ENCODE assay signal across 8 mouse cellular contexts in the genomic region with DNA sequence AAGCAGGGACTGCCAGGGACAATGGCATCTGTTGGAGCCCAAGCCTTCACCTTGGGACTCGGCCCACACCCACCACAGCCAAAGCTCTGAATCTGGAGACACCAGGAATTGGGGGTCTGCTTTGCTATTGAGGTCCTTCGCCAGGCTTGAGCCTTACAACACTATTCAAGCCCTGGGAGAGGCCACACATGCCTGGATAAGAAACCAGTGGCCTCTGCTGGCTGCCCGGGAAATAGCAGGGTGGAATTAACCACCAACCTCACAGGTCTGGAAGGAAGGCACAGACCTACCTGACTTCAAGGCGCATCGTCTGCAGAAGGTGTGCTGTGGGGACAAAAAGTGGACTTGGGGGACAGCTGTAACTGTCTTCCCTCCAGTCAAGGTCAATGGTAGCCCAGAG. TPM values are rescaled to one million over a fixed set of nuclear protein-coding genes. Genes with fewer than 3 reads are reported as not detected.
DNase-seq lines count a peak whose midpoint lies in the region; ATAC-seq lines count a peak whose summit lies in the region.

No protein-coding gene starts in this region.

- H3K27ac ChIP-seq in hindbrain, embryonic 14.5 days = no peak overlapping the region
- no peak overlapping the region for H3K27ac ChIP-seq in stomach, embryonic 16.5 days (ENCODE audit: low read length)

- peaks cover 79% of the 10 kb centered on the region for H3K36me3 ChIP-seq in hindbrain, embryonic 14.5 days (replicated peaks; ENCODE audit: control insufficient read depth, insufficient read depth)
- H3K36me3 ChIP-seq in stomach, embryonic 16.5 days (ENCODE audit: control insufficient read depth, insufficient read depth, low read length) = peaks cover 31% of the 10 kb centered on the region

- H3K9ac ChIP-seq in hindbrain, embryonic 14.5 days = no peak overlapping the region
- peak overlapping the region; percentile 46; the same call in 1 of the 2 replicates for H3K9ac ChIP-seq in stomach, embryonic 16.5 days (ENCODE audit: low read length)

- DNase-seq in cerebellum, adult 11-12 months = peak; percentile 56
- no peak for DNase-seq in cerebellum, adult 11 months
- peak; percentile 69 for DNase-seq in adipocyte (ENCODE audit: low spot score)
- DNase-seq in hindbrain, embryonic 14.5 days (ENCODE audit: low spot score) = peak; percentile 63
- DNase-seq in layer of hippocampus, postnatal 10 days (ENCODE audit: low spot score in 2 of 2) = peak; percentile 75 to 84

- no peaks in the 10 kb centered on the region for H3K4me1 ChIP-seq in hindbrain, embryonic 14.5 days (replicated peaks; ENCODE audit: control insufficient read depth, insufficient read depth, low read length)
- no peaks in the 10 kb centered on the region for H3K4me1 ChIP-seq in stomach, embryonic 16.5 days (ENCODE audit: control insufficient read depth, insufficient read depth, low read length)

- 47% methylated on average over 5 of the region's 5 CpGs for WGBS in hindbrain, embryonic 14.5 days
- WGBS in stomach, embryonic 16.5 days = 53% methylated on average over 5 of the region's 5 CpGs

- no peak overlapping the region for H3K4me3 ChIP-seq in hindbrain, embryonic 14.5 days (replicated peaks; ENCODE audit: low read length)
- H3K4me3 ChIP-seq in stomach, embryonic 16.5 days (replicated peaks; ENCODE audit: low read length) = no peak overlapping the region

- no peak overlapping the region for H3K4me2 ChIP-seq in hindbrain, embryonic 14.5 days (replicated peaks)
- 0 out of 2 replicates have a peak overlapping the region, but pooled peaks have one; percentile 10 for H3K4me2 ChIP-seq in stomach, embryonic 16.5 days (ENCODE audit: low read depth, low read length)

- peak; percentile 52; the same call in 1 of the 2 replicates for ATAC-seq in erythroblast, adult 5-6 weeks (replicated peaks; ENCODE audit: low FRiP score, poor library complexity, severe bottlenecking)
- peak; percentile 73 for ATAC-seq in hindbrain, embryonic 14.5 days (ENCODE audit: low FRiP score)
- peak; percentile 45; the same call in 1 of the 2 replicates for ATAC-seq in megakaryocyte, adult 5-6 weeks (ENCODE audit: poor library complexity, severe bottlenecking)
- ATAC-seq in stomach, embryonic 16.5 days (ENCODE audit: insufficient read depth, low FRiP score) = peak; percentile 64; the same call in 1 of the 2 replicates

- no peaks in the 10 kb centered on the region for H3K9me3 ChIP-seq in hindbrain, embryonic 14.5 days (ENCODE audit: control insufficient read depth, low read length)
- H3K9me3 ChIP-seq in stomach, embryonic 16.5 days (replicated peaks; ENCODE audit: control insufficient read depth, low read length) = no peaks in the 10 kb centered on the region

- no peaks in the 10 kb centered on the region for H3K27me3 ChIP-seq in hindbrain, embryonic 14.5 days (ENCODE audit: control insufficient read depth, insufficient read depth, low read length)
- H3K27me3 ChIP-seq in stomach, embryonic 16.5 days (ENCODE audit: control insufficient read depth, insufficient read depth, low read length) = no peaks in the 10 kb centered on the region

RNA-seq across cellular contexts. Expression of gene Traf7, which starts 14.1 kb away (rescaled TPM):
- total RNA-seq in erythroblast, adult 5-6 weeks (2015; ENCODE audit: low replicate concordance) = 11.9 and 13.2 TPM in 2 replicates
- 24.2 and 45.2 TPM in 2 replicates for total RNA-seq in erythroblast, adult 5-6 weeks (2017; ENCODE audit: low replicate concordance)
- 75.0 and 82.8 TPM in 2 replicates for polyA plus RNA-seq in hindbrain, embryonic 14.5 days (2014; fragmentation: Nextera tagmentation; extraction: Ambion mirVana)
- 100 to 1,000 TPM; 110 to 112 TPM for total RNA-seq in layer of hippocampus, postnatal 10 days (2021)
- 46.4 and 48.1 TPM in 2 replicates for total RNA-seq in megakaryocyte, adult 5-6 weeks (2015)
- 81.3 and 82.8 TPM in 2 replicates for total RNA-seq in megakaryocyte, adult 5-6 weeks (2017)
- polyA plus RNA-seq in stomach, embryonic 16.5 days (2015; fragmentation: Nextera tagmentation; extraction: Ambion mirVana) = 80.6 and 104 TPM in 2 replicates

RNA-seq across cellular contexts. Expression of gene Rab26, which starts 20.4 kb away (rescaled TPM):
- total RNA-seq in erythroblast, adult 5-6 weeks (2015; ENCODE audit: low replicate concordance) = not detected in 2 replicates
- not detected in 2 replicates for total RNA-seq in erythroblast, adult 5-6 weeks (2017; ENCODE audit: low replicate concordance)
- 4.2 and 5.6 TPM in 2 replicates for polyA plus RNA-seq in hindbrain, embryonic 14.5 days (2014; fragmentation: Nextera tagmentation; extraction: Ambion mirVana)
- total RNA-seq in layer of hippocampus, postnatal 10 days (2021) = 10 to 100 TPM; 48.9 to 49.0 TPM
- total RNA-seq in megakaryocyte, adult 5-6 weeks (2015) = 0.42 and 0.57 TPM in 2 replicates
- 0.95 and 1.1 TPM in 2 replicates for total RNA-seq in megakaryocyte, adult 5-6 weeks (2017)
- polyA plus RNA-seq in stomach, embryonic 16.5 days (2015; fragmentation: Nextera tagmentation; extraction: Ambion mirVana) = 7.9 and 9.4 TPM in 2 replicates

RNA-seq across cellular contexts. Expression of gene Caskin1, which starts 25.2 kb away (rescaled TPM):
- total RNA-seq in erythroblast, adult 5-6 weeks (2015; ENCODE audit: low replicate concordance) = not detected in 2 replicates
- total RNA-seq in erythroblast, adult 5-6 weeks (2017; ENCODE audit: low replicate concordance) = not detected in 2 replicates
- polyA plus RNA-seq in hindbrain, embryonic 14.5 days (2014; fragmentation: Nextera tagmentation; extraction: Ambion mirVana) = 45.7 and 46.8 TPM in 2 replicates
- total RNA-seq in layer of hippocampus, postnatal 10 days (2021) = 100 to 1,000 TPM; 170 to 175 TPM
- not detected in 2 replicates for total RNA-seq in megakaryocyte, adult 5-6 weeks (2015)
- total RNA-seq in megakaryocyte, adult 5-6 weeks (2017) = not detected in 2 replicates
- 1.5 and 2.3 TPM in 2 replicates for polyA plus RNA-seq in stomach, embryonic 16.5 days (2015; fragmentation: Nextera tagmentation; extraction: Ambion mirVana)

RNA-seq across cellular contexts. Expression of gene Mlst8, which starts 34.7 kb away (rescaled TPM):
- total RNA-seq in erythroblast, adult 5-6 weeks (2015; ENCODE audit: low replicate concordance) = 5.9 and 15.8 TPM in 2 replicates
- total RNA-seq in erythroblast, adult 5-6 weeks (2017; ENCODE audit: low replicate concordance) = 5.5 and 8.2 TPM in 2 replicates
- polyA plus RNA-seq in hindbrain, embryonic 14.5 days (2014; fragmentation: Nextera tagmentation; extraction: Ambion mirVana) = 30.2 and 31.1 TPM in 2 replicates
- 10 to 100 TPM; 29.1 to 30.8 TPM for total RNA-seq in layer of hippocampus, postnatal 10 days (2021)
- 12.5 and 14.6 TPM in 2 replicates for total RNA-seq in megakaryocyte, adult 5-6 weeks (2015)
- 42.3 and 43.2 TPM in 2 replicates for total RNA-seq in megakaryocyte, adult 5-6 weeks (2017)
- polyA plus RNA-seq in stomach, embryonic 16.5 days (2015; fragmentation: Nextera tagmentation; extraction: Ambion mirVana) = 29.0 and 33.6 TPM in 2 replicates

RNA-seq across cellular contexts. Expression of gene Pkd1, which starts 36.0 kb away (rescaled TPM):
- 1.5 and 6.1 TPM in 2 replicates for total RNA-seq in erythroblast, adult 5-6 weeks (2015; ENCODE audit: low replicate concordance)
- total RNA-seq in erythroblast, adult 5-6 weeks (2017; ENCODE audit: low replicate concordance) = 3.8 and 16.2 TPM in 2 replicates
- 28.4 and 30.4 TPM in 2 replicates for polyA plus RNA-seq in hindbrain, embryonic 14.5 days (2014; fragmentation: Nextera tagmentation; extraction: Ambion mirVana)
- total RNA-seq in layer of hippocampus, postnatal 10 days (2021) = 10 to 100 TPM; 61.6 to 91.2 TPM
- 7.8 and 10.8 TPM in 2 replicates for total RNA-seq in megakaryocyte, adult 5-6 weeks (2015)
- total RNA-seq in megakaryocyte, adult 5-6 weeks (2017) = 13.1 and 19.9 TPM in 2 replicates
- polyA plus RNA-seq in stomach, embryonic 16.5 days (2015; fragmentation: Nextera tagmentation; extraction: Ambion mirVana) = 21.7 and 22.2 TPM in 2 replicates

Comparison
In these comparisons a context has a peak if more than half of its experiments do, and no peak if none do; other contexts are left out.
1. RNA of gene Rab26, which starts 20.4 kb away (total RNA-seq): 48.9 to 49.0 TPM in layer of hippocampus, postnatal 10 days; 0.42 to 1.1 TPM in megakaryocyte, adult 5-6 weeks and not detected in erythroblast, adult 5-6 weeks; every median in the first group is over 10 times any median in the second.
2. RNA of gene Caskin1, which starts 25.2 kb away (total RNA-seq): 170 to 175 TPM in layer of hippocampus, postnatal 10 days; not detected in erythroblast, adult 5-6 weeks and not detected in megakaryocyte, adult 5-6 weeks; every median in the first group is over 100 times any median in the second.
3. Peak in every context shown above with its lines, with median percentiles within 50 percentile points of each other: ATAC-seq.